Mouse (Mus musculus) small intestine, adult 2 months (tissue): Measurements from ENCODE around the gene Nkap.

Source experiments
- CTCF ChIP-seq: fragments of 200-500 bp; IDR thresholded peaks from 2 replicates; pipeline ENCODE4 v1.5.1; 2012; ENCODE audit warnings: low read depth, mild to moderate bottlenecking, control low read depth, inconsistent platforms, low read length, moderate library complexity, mixed read lengths; ENCODE audit not compliant: insufficient replicate concordance, insufficient read length; ENCODE audit errors: extremely low read depth
- POLR2A ChIP-seq: fragments of 200-500 bp; IDR thresholded peaks from 2 replicates; pipeline ENCODE4 v1.6.1; 2012; ENCODE audit warnings: low read depth, mild to moderate bottlenecking, control low read depth, inconsistent platforms, low read length, moderate library complexity

DNA sequence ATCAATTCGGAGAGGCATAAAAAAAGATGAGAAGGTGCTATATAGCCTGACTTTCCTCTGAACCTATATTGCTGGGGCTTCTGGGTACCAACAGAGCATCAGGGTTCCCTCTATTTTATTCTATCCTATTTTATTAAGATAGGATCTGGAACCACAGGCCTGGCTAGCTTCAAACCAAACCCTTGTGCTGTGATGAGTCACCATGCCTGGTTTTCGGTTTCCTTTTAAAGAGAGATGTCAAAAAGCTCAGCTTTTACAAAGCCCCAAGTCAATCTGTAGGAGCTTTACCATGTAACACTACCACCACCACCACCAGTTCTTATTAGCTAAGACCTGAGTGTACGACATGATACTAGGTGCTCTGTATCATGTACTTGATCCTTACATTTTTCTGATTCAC is 27.9 kb upstream of the Nkap start:
- TF ChIP-seq CTCF (no peak), POLR2A (no peak)
